Mouse (Mus musculus): Measurements from ENCODE around the gene Minos1. TPM values are rescaled to one million over a fixed set of nuclear protein-coding genes. Genes with fewer than 3 reads are reported as not detected.

The Minos1 gene
- polyA plus RNA-seq, 1 experiment from 2014 or later: 362 TPM

- Histone ChIP-seq H3K36me3 (no peaks in the 10 kb centered on the region), H3K9me3 (replicated peaks) (no peaks in the 10 kb centered on the region), H3K27ac (replicated peaks) (no peak overlapping the region), H3K4me1 (peaks cover 10% of the 10 kb centered on the region), H3K27me3 (ENCODE audit: low read depth, poor library complexity, severe bottlenecking) (no peaks in the 10 kb centered on the region), H3K4me3 (no peak overlapping the region)
- DNase-seq (ENCODE audit: low spot score): no peak
- 87% methylated on average over 8 of the region's 8 CpGs for WGBS
Measured at GRCm38 (mm10) chr4:139165259-139165658, 34.3 kb upstream of the Minos1 start.

GRCm38 (mm10) chr4:139164082-139164481 is 33.2 kb upstream of the Minos1 start:
- H3K27ac ChIP-seq (replicated peaks): no peak overlapping the region
- H3K27me3 ChIP-seq (ENCODE audit: low read depth, poor library complexity, severe bottlenecking): no peaks in the 10 kb centered on the region
- no peaks in the 10 kb centered on the region for H3K36me3 ChIP-seq
- no peaks in the 10 kb centered on the region for H3K9me3 ChIP-seq (replicated peaks)
- DNase-seq (ENCODE audit: low spot score): no peak
- H3K4me1 ChIP-seq: no peaks in the 10 kb centered on the region
- 91% methylated on average over 6 of the region's 6 CpGs for WGBS
- no peak overlapping the region for H3K4me3 ChIP-seq

- 77% methylated on average over 2 of the region's 2 CpGs for WGBS
- no peak for DNase-seq (ENCODE audit: low spot score)
- Histone ChIP-seq H3K4me1 (no peaks in the 10 kb centered on the region), H3K4me3 (no peak overlapping the region), H3K27ac (replicated peaks) (no peak overlapping the region), H3K36me3 (no peaks in the 10 kb centered on the region), H3K9me3 (replicated peaks) (no peaks in the 10 kb centered on the region), H3K27me3 (ENCODE audit: low read depth, poor library complexity, severe bottlenecking) (no peaks in the 10 kb centered on the region)
Measured at GRCm38 (mm10) chr4:139161076-139161475, 30.2 kb upstream of the Minos1 start.

- Histone ChIP-seq H3K36me3 (no peaks in the 10 kb centered on the region), H3K4me3 (no peak overlapping the region), H3K27ac (replicated peaks) (no peak overlapping the region), H3K4me1 (no peaks in the 10 kb centered on the region), H3K27me3 (ENCODE audit: low read depth, poor library complexity, severe bottlenecking) (no peaks in the 10 kb centered on the region), H3K9me3 (replicated peaks) (no peaks in the 10 kb centered on the region)
- WGBS: 92% methylated on average over 14 of the region's 14 CpGs
- DNase-seq (ENCODE audit: low spot score): no peak
Measured at GRCm38 (mm10) chr4:139158350-139158749, 27.4 kb upstream of the Minos1 start.

GRCm38 (mm10) chr4:139156538-139156937 is 25.6 kb upstream of the Minos1 start:
- 89% methylated on average over 6 of the region's 6 CpGs for WGBS

GRCm38 (mm10) chr4:139154576-139155307 is 23.8 kb upstream of the Minos1 start:
- H3K27me3 ChIP-seq (ENCODE audit: low read depth, poor library complexity, severe bottlenecking): no peaks in the 10 kb centered on the region
- H3K36me3 ChIP-seq: no peaks in the 10 kb centered on the region
- no peak overlapping the region for H3K27ac ChIP-seq (replicated peaks)
- no peaks in the 10 kb centered on the region for H3K4me1 ChIP-seq
- H3K4me3 ChIP-seq: no peak overlapping the region
- DNase-seq (ENCODE audit: low spot score): no peak
- 84% methylated on average over 20 of the region's 20 CpGs for WGBS
- peaks cover 5% of the 10 kb centered on the region; the same call in 1 of the 2 replicates for H3K9me3 ChIP-seq (replicated peaks)

More at GRCm38 (mm10) chr4:139156538-139156937, 25.6 kb upstream of the Minos1 start:
- no peak overlapping the region for H3K4me3 ChIP-seq
- H3K4me1 ChIP-seq: no peaks in the 10 kb centered on the region
- no peaks in the 10 kb centered on the region for H3K27me3 ChIP-seq (ENCODE audit: low read depth, poor library complexity, severe bottlenecking)
- no peak overlapping the region for H3K27ac ChIP-seq (replicated peaks)
- DNase-seq (ENCODE audit: low spot score): no peak
- no peaks in the 10 kb centered on the region for H3K36me3 ChIP-seq
- H3K9me3 ChIP-seq (replicated peaks): 0 out of 2 replicates have a peak, but pooled peaks cover 1% of the 10 kb centered on the region

GRCm38 (mm10) chr4:139151370-139151769 is 20.5 kb upstream of the Minos1 start:
- H3K27ac ChIP-seq (replicated peaks): no peak overlapping the region
- H3K36me3 ChIP-seq: no peaks in the 10 kb centered on the region
- peaks cover 25% of the 10 kb centered on the region; the same call in 1 of the 2 replicates for H3K9me3 ChIP-seq (replicated peaks)
- no peaks in the 10 kb centered on the region for H3K27me3 ChIP-seq (ENCODE audit: low read depth, poor library complexity, severe bottlenecking)
- DNase-seq (ENCODE audit: low spot score): no peak
- no peaks in the 10 kb centered on the region for H3K4me1 ChIP-seq
- H3K4me3 ChIP-seq: no peak overlapping the region
- 66% methylated on average over 6 of the region's 6 CpGs for WGBS

- Histone ChIP-seq H3K27me3 (ENCODE audit: low read depth, poor library complexity, severe bottlenecking) (no peaks in the 10 kb centered on the region), H3K4me3 (no peak overlapping the region), H3K9me3 (replicated peaks) (peaks cover 29% of the 10 kb centered on the region; the same call in 1 of the 2 replicates), H3K36me3 (no peaks in the 10 kb centered on the region), H3K4me1 (peaks cover 7% of the 10 kb centered on the region), H3K27ac (replicated peaks) (no peak overlapping the region)
- DNase-seq (ENCODE audit: low spot score): no peak
- 89% methylated on average over 5 of the region's 5 CpGs for WGBS
Measured at GRCm38 (mm10) chr4:139146760-139147159, 15.8 kb upstream of the Minos1 start.

GRCm38 (mm10) chr4:139145156-139145555 is 14.2 kb upstream of the Minos1 start:
- WGBS: 94% methylated on average over 11 of the region's 11 CpGs
- DNase-seq (ENCODE audit: low spot score): no peak

GRCm38 (mm10) chr4:139144577-139144976 is 13.7 kb upstream of the Minos1 start:
- Histone ChIP-seq H3K4me3 (no peak overlapping the region), H3K9me3 (replicated peaks) (peaks cover 24% of the 10 kb centered on the region; the same call in 1 of the 2 replicates), H3K27ac (replicated peaks) (no peak overlapping the region), H3K36me3 (no peaks in the 10 kb centered on the region), H3K27me3 (ENCODE audit: low read depth, poor library complexity, severe bottlenecking) (no peaks in the 10 kb centered on the region), H3K4me1 (peaks cover 7% of the 10 kb centered on the region)
- no peak for DNase-seq (ENCODE audit: low spot score)
- 83% methylated on average over 4 of the region's 4 CpGs for WGBS

More at GRCm38 (mm10) chr4:139145156-139145555, 14.2 kb upstream of the Minos1 start:
- Histone ChIP-seq H3K27me3 (ENCODE audit: low read depth, poor library complexity, severe bottlenecking) (no peaks in the 10 kb centered on the region), H3K27ac (replicated peaks) (no peak overlapping the region), H3K4me3 (no peak overlapping the region), H3K4me1 (peaks cover 7% of the 10 kb centered on the region), H3K9me3 (replicated peaks) (peaks cover 24% of the 10 kb centered on the region; the same call in 1 of the 2 replicates), H3K36me3 (no peaks in the 10 kb centered on the region)

GRCm38 (mm10) chr4:139142985-139143384 is 12.1 kb upstream of the Minos1 start:
- Histone ChIP-seq H3K27ac (replicated peaks) (peak overlapping the region; percentile 72), H3K27me3 (ENCODE audit: low read depth, poor library complexity, severe bottlenecking) (no peaks in the 10 kb centered on the region), H3K9me3 (replicated peaks) (peaks cover 13% of the 10 kb centered on the region; the same call in 1 of the 2 replicates), H3K4me3 (peak overlapping the region; percentile 18; the same call in 1 of the 2 replicates), H3K4me1 (peaks cover 7% of the 10 kb centered on the region), H3K36me3 (no peaks in the 10 kb centered on the region)
- WGBS: 33% methylated on average over 9 of the region's 9 CpGs
- peak; percentile 54 for DNase-seq (ENCODE audit: low spot score)

- DNase-seq (ENCODE audit: low spot score): no peak
- 72% methylated on average over 6 of the region's 6 CpGs for WGBS
- Histone ChIP-seq H3K27me3 (ENCODE audit: low read depth, poor library complexity, severe bottlenecking) (no peaks in the 10 kb centered on the region), H3K4me1 (peaks cover 7% of the 10 kb centered on the region), H3K9me3 (replicated peaks) (0 out of 2 replicates have a peak, but pooled peaks cover 4% of the 10 kb centered on the region), H3K36me3 (no peaks in the 10 kb centered on the region), H3K27ac (replicated peaks) (no peak overlapping the region), H3K4me3 (no peak overlapping the region)
Measured at GRCm38 (mm10) chr4:139141785-139142184, 10.9 kb upstream of the Minos1 start.

GRCm38 (mm10) chr4:139140267-139140666 is 9.4 kb upstream of the Minos1 start:
- no peaks in the 10 kb centered on the region for H3K27me3 ChIP-seq (ENCODE audit: low read depth, poor library complexity, severe bottlenecking)
- 0 out of 2 replicates have a peak, but pooled peaks cover 3% of the 10 kb centered on the region for H3K9me3 ChIP-seq (replicated peaks)
- H3K36me3 ChIP-seq: no peaks in the 10 kb centered on the region
- 83% methylated on average over 2 of the region's 2 CpGs for WGBS
- no peak for DNase-seq (ENCODE audit: low spot score)
- H3K4me1 ChIP-seq: peaks cover 7% of the 10 kb centered on the region
- no peak overlapping the region for H3K27ac ChIP-seq (replicated peaks)
- no peak overlapping the region for H3K4me3 ChIP-seq

Data from midbrain, embryonic 10.5 days (tissue).